Mouse (Mus musculus): ENCODE measurements around the gene Rad1.
"Not testable (repeated sequence)": the region's sequence is repeated elsewhere in the genome, so short reads cannot be mapped to it uniquely, and the experiment has no call there.

The Rad1 gene

DNA sequence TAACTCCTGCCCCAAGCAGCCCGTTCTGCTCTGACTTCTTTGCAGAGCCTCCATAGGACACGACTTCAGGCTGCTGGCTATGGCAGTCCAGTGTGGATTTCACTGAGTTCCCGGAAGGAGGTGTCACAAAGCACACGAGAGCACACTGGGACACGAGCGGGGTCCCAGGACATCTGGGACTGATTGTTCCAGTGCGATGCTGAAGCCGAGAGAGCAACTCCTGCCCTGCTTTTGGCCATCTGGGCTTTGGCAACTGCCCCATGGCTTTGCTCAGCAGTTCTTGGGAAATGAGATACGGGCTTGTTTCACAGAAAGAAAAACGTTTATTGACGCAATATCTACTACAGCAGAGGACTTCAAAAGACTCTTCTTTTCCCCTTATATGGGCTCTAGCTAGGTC, 20.3 kb downstream of the Rad1 start:
- DNase-seq (ENCODE audit: extremely low read depth, low read depth, low spot score): no peak

DNA sequence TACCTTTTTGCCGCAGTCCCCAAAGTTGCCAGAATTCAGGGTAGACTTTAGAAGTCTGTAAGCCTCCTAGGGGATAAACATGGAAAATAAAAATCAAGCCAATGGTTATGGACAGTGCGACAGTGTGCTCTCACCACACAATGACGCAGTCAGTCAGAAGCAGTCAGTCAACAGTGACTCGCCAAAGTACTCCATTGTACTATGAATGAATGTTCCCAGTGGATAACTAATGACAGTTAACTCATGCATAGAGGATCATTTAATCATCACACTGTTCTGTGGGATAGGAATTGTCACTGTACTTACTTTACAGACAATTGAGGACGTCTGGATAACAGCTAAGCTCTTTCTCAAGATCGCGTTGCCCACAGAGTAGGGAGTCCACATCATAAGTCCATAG, 29.3 kb downstream of the Rad1 start:
- no peak for DNase-seq (ENCODE audit: extremely low read depth, low read depth, low spot score)

DNA sequence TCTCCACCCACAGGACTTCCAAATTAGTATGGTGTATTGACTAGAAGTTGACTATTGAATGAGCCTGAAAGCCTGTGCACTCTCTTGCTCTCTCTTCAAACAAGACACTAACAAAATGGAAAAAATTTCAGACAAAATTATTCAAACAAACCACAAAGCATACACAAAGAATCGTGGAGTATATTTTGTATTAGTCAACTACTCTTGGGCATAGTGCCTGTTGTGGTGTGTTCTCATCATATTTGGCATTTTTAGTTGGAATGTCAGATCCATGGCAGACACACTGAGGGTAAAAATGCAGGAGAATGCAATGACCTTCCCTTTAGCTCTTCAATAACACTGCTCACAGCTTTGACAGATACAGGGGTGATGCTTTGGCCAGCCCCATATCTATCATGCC, 40.1 kb downstream of the Rad1 start:
- no peak for DNase-seq (ENCODE audit: extremely low read depth, low read depth, low spot score)

DNA sequence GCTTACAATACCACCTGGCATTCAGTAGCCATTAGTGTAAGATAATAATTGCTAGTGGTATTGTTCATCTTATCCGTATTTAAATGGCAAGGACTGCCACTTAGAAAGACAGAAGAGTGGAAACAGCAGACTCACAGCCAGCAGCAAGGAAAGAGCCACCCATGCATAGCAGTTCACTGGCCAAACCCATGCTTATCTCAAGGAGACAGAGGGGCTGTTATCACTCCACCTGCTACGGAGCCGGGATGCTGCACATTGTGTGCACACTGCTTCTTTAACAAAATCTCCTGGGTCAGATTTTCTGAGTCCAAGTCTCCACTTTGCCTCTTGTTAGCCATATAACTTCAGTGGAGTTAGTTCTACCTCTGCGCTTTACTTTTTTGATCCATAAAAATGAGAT, 45.5 kb downstream of the Rad1 start:
- no peak for DNase-seq (ENCODE audit: extremely low read depth, low read depth, low spot score)

DNA sequence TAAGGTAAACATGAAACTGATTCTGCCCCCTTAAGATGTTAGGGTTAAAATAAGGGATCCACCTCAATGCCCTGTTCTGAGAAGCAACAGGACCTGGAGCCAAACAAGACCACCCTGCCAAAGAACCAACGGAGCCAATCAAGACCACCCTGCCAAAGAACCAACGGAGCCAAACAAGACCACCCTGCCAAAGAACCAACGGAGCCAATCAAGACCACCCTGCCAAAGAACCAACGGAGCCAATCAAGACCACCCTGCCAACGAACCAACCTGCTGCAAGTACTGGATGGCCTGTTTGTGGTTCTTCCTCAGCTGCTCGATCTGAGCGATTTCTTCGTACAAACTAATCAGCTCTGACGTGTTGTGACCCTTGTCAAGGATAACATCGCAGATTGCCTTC, 47.5 kb downstream of the Rad1 start:
- DNase-seq (ENCODE audit: extremely low read depth, low read depth, low spot score): not testable (repeated sequence)

DNA sequence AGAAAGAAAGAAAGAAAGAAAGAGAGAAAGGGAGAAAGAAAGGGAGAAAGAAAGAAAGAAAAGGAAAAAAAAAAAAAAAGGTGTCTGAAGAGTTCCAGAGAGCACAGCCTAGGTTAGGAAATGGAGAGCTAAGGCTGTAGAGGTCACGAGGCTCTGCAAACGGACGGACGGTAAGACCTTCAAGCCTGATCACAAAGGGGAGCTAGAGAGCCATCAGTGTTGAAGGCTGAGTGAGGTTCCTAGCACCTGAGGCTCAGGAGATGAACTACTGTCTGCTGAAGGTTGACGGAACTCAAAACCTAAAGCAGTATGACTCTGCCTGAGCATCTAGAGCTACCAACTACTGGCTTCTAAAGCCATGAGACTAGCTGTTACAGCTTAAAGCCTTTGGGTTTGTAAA, 48.8 kb downstream of the Rad1 start:
- no peak for DNase-seq (ENCODE audit: extremely low read depth, low read depth, low spot score)

DNA sequence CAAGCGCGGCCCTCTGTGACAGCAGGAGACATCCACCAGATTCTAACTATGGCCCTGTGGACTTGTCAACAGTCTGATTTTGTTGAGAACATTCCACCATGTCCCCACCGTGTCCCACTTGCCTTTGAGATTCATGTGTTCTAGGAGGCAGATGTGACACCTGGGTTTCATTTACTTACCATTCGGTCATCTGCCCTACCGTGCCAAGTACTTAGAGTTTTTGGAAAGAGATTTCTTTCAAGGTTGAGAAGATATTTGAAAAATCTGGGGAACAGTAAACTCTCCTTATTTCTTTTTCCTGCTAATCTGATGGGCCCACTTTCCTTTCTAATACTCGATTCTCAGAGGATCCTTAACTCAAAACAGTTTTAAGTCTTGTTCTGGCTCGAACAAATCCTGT, 50.2 kb downstream of the Rad1 start:
- DNase-seq (ENCODE audit: extremely low read depth, low read depth, low spot score): no peak

DNA sequence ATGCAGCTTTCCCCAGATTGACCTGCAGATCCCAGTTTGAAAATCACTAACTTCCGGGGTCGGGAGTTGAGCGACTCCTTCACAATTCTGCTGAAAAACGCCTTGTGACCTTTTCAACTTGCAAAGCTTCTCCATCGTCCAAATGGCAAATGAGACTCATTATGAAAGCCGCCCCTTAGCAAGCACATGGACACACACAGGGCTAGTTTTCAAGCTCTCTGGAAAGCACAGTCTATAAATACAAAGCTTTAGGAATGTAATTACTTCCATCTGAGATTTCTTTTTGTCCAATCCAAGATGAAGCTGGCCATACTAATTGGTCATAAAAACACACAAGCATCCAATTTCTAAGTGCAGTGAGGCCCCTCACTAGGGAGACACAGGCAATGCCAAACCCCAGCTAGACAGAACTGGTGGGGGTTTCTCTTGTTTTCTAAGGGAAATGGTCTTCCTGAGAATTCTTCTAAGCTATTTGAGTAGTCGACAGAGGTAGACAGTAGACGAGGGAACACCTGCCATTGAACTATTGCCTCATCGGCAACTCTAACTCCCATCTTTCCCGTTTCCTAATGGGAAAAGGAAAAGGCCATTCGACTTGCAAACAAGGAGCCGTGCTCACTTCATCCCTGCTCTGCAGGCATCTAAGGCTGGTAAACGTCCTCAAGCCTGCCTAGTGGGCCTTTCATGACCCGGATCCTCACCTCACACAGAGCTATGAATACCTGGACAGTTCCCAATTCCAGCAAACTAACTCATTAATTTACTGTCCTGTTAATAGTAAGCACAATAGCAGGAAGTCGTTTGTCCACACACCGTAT, 54.7 kb downstream of the Rad1 start:
- DNase-seq (ENCODE audit: extremely low read depth, low read depth, low spot score): no peak

Data from fat pad, adult 2 months (tissue).